Mouse (Mus musculus) cortical plate, adult 2 months (tissue): ENCODE data around the gene Abhd6.

ENCODE experiments used
- CTCF ChIP-seq: fragments of 200-500 bp; IDR thresholded peaks from 2 replicates; pipeline ENCODE4 v1.5.1; 2011; ENCODE audit warnings: mild to moderate bottlenecking, control low read depth, low read length; ENCODE audit not compliant: insufficient read depth; ENCODE audit errors: extremely low read depth
- POLR2A ChIP-seq: fragments of 200-500 bp; IDR thresholded peaks from 2 replicates; pipeline ENCODE4 v1.6.1; 2011; ENCODE audit warnings: mild to moderate bottlenecking, low read length, control low read depth; ENCODE audit not compliant: insufficient read depth; ENCODE audit errors: extremely low read depth

DNA sequence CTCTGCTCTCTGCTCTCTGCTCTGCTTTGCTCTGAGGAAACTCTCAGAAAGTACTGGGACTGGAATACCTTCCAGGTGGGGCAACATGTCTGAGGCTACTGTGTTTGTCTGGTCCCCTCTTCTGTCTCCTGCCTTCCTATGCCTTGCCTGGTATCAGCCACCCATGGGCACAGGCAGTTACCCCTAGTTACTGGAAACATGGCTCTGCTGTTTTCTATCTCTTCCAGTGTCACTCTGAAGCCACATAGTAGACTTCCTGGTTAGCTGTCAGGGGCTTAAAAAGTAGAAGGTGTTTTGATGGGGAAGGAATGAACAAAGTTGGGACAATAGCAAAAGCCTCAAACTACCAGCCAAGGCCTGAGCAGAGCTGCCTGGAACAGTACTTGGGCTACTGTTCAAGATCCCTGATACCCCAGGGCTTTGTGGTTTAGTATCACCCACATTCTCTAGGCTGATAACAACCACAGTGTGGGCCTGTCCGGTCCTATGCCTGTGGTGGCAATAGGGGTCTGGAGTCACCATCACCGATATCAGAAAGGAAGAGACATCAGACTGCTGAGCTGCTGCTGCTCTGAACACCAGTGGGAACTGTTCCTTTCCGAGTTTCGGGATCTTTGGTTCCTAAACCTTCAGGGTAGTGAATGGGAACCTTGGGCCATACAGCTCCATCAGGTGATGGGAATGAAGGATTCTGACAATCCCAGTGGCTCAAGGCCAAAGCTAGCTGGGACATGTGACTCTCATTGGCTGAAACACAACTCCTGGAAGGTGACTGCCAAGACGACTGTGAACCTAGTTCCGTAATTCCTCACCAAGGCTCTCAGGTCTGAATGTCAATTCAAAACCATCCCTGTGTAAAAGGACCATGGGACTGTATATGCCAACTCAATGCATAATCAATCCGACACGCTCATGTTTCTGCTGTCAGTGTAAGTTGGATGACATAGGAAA, 61.4 kb downstream of the Abhd6 start:
- TF ChIP-seq POLR2A = no peak
- TF ChIP-seq CTCF = no peak
